Mouse (Mus musculus) common myeloid progenitor, adult 5-6 weeks (primary cell): Measurements from ENCODE around the gene Add1. TPM values are rescaled to one million over a fixed set of nuclear protein-coding genes. Genes with fewer than 3 reads are reported as not detected.

ENCODE experiments used
- ATAC-seq: replicated peaks from 2 replicates; pipeline ENCODE4 v1.8.0; 2016; ENCODE audit warnings: low read depth, mild to moderate bottlenecking, moderate TSS enrichment, inconsistent platforms; ENCODE audit not compliant: poor library complexity, severe bottlenecking
- total RNA-seq: library from RNA; stranded (forward); fragments of 200-1000, 187-1606 nt; gene quantifications from 2 replicates; pipeline ENCODE4 v1.2.3, GENCODE M21; 2017

Add1 gene
- total RNA-seq: 114 and 141 TPM in 2 replicates

DNA sequence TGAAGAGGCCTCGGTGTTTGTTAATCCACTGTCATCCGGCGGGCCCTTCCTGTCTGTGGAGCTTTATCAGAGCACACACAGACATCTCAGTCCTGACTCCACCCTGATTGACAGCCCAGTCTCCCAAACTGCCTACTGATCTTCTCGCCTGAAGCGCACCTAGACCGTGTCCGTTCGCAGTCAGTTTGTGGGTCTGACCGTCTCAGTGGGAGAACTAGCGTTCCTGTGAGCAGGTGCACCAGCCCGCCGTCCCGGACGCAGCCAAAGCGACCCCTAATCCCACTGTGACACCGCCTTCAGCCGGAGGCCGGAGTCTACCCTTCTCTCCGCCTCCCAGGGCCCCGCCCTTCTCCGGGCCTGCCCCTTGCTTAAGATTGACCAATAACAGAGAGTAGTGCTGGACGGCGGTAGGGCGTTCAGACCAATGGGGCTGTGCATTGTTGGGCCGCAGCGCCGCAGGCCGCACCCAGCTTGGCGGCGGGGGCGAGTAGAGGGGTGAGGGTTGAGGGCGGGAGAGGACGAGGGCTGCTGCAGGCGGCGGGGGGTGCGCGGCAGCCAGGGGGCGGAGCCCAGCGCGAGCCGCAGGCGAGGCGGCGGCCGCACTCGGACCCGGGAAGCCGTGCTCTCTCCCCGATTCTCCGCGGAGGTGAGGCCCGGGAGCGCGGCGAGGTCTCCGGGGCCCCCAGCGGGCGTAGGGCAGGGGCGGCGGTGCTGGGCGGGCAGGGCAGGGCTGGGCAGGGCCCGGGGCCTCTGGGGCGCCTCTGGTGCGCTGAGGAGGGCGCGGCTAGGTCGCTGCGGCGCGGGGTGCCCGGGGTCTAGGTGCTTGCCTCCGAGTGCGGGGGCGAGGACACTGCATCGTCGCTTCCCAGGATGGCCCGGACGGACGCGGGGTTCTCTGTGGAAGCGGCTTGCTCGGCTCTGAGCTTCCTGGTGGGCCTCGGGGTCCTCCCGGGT is at the start of gene Add1:
Add1 (plus strand) TSS at position 397 of the 954 bp plus-strand sequence.
- peak; percentile 93 for ATAC-seq

DNA sequence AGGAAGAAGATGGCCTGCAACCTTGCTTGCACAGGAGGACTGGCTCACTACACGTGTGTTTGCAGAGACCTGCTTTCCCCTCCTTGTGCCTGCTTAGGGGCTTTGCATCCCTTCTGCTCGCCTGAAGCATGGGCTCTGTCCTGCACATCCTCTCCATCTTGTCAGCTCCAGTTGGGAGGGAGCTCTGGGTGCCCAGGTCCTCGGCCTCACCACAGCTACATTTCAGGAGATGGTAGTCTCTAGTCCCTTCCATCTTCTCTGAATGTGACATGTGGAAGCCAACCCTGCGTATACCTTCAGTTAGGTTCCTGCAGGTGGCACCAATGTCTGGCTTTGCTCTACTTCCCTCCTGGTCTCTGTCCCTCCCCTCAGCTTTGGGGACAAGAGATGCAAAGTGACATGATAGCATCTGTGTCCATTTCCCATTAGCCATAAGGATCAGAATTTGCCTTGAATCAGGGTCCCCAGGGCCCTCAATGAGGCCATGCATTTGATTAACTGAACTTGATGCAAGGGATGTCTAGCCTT is 49.4 kb upstream of the Add1 start:
- no peak for ATAC-seq

DNA sequence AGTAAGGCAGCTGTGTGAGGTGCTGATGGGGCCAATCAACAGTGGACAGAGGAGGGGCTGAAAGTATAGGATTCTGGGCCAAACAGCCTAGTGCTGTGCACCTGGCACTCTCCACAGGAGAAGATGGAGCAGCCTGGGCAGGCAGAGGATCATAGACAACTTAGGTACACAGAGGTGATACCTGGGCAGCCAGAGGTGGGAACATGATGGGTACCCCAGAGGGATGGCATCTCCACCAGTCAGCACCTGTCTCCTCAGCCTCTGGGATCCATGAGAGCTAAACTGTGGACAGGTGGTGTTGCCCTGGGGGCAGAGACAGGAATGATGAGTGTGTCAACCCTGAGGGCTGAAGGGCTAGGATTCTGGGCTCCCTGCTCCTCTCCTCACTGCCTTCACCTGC is 49.0 kb upstream of the Add1 start:
- no peak for ATAC-seq

DNA sequence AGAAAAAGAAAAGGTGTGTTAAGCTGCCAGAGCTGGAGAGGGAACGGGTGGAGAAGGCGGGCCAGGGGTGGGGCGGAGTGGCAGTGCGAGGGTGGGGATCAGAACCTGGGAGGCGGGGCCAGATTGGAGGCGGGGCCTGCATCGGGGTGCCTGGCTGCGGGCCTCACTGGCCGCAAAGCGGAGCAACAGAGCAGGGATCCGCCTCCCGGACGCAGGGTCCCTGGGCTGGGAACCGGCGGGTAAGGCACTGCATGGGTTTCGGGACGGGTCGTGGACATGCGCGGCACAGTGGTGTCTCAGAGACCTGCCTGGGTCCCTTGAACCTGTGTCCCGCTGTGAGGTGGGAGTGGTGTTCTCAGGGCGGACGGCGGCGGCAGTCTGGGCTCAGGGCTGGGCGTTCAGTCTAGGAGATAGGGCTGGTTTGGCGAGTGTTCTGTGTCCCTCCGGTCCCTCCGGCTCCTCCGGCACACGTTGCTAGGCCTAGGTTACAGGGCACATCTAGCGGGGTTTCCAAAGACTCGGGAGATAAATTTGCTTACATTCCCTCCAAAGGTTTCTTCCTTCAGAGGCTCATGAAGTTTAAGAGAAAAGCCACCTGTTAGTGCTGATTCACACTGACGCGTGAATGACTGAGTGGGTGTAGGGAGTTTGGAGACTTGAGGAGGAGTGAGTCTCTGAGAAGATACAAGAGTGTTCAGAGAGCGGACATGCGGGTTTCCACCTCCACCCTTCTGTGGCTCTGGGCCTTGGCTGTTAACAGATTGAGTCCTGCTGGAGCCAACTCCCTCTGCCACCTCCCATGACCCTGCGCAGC is 47.6 kb upstream of the Add1 start, which contains the start of gene Sh3bp2:
Sh3bp2 (plus strand) TSS at position 176 of the 814 bp plus-strand sequence.
- ATAC-seq: peak; percentile 90

DNA sequence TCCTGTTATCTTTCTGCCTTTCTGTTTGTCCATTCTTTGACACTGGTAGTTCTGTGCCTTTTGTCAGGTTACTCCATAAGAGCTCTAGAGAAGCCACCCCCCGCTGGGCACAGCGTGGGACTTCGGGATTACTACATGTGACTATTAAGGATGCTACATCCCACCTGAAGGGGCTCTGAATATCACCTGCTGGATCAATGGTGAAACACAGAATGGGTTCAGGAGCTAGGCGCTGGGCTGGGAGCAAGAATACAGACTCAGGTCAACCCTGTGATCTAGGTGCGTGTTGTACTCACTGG is 47.0 kb upstream of the Add1 start:
- ATAC-seq: no peak

DNA sequence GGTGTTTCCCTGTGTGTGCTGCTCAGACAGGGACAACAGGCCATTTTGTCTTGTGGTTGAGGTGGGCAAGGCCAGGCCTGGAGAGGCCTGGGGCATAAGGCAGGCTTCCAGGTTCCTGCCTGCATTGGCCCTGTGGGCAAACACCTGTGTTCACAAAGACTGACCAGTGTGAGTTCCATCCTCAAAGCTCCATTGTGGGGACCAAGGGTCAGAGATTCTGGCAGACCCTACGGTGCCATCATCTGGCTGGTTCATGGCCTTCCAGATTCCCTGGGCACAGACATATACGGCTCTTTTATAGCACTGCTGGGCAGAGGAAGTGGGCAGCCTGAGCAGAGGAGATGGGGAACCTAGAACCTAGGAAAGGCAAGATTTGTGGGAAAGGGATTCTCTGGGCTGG is 46.1 kb upstream of the Add1 start:
- ATAC-seq: no peak

DNA sequence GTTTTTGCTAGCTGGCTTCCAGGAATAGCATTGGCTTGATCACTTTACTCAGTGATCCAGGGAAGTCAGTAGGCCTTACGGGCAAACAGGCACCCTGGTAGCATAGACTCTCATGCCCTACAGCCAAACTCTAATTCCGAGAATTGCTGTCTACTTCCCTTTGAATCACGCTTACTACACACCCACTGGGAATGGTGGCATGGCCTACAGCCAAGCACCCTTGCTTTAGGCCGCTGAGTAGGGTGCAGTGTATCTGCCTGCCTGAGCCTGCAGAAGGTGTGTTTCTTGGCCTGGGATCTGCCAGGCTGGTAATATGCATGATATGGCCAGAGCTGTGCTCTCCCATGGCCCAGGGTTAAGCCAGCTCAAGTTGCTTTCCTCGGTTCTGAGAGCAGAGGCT is 44.7 kb upstream of the Add1 start:
- ATAC-seq: no peak

DNA sequence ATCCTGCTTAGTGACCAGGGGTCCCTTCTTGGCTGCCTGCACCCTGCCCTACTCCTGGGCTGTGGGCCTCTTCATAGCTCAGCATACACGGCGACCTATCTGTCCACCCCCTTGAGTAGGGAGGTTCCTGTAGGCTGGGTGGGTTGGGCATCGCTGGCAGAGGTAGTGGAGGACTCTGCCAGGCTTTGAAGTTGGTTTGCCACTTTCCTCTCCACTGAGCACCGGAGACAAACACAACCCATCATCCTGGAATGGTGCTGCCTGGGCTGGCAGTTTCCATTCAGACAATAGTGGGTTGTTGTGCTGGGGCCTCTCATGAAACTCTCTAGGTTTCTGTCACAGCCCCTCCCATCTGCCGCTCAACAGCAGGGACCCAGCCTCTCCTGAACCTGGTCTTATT is 43.3 kb upstream of the Add1 start:
- no peak for ATAC-seq

GRCm38 (mm10) chr5:34530687-34531086 is 42.8 kb upstream of the Add1 start:
- no peak for ATAC-seq

GRCm38 (mm10) chr5:34533066-34533465 is 40.4 kb upstream of the Add1 start:
- no peak for ATAC-seq

- peak; percentile 30 for ATAC-seq
Measured at GRCm38 (mm10) chr5:34533820-34534219, 39.6 kb upstream of the Add1 start.

- 0 out of 2 replicates have a peak, but pooled peaks have one; percentile 6 for ATAC-seq
Measured at GRCm38 (mm10) chr5:34534776-34535581, 38.5 kb upstream of the Add1 start.

DNA sequence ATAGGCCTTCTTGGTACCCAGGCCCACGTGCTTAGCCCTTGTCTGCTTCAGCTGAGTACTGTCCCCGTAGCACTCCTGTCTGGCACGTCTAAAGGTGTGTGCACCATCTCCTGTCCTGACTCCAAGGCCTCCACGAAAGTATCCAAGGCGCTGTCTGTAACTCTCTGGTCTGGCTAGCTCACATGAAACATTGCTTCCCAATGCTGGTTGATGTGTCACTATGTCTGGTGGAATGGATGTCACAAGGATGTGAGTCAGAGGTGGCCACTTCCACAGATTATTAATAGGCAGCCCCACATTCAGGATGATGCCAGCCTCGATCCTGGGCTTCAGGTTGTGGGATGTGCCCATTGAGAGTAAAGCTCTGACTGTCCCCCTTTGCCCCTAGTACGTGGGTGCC is 37.6 kb upstream of the Add1 start:
- no peak for ATAC-seq

GRCm38 (mm10) chr5:34538079-34538478 is 35.4 kb upstream of the Add1 start:
- ATAC-seq: no peak

DNA sequence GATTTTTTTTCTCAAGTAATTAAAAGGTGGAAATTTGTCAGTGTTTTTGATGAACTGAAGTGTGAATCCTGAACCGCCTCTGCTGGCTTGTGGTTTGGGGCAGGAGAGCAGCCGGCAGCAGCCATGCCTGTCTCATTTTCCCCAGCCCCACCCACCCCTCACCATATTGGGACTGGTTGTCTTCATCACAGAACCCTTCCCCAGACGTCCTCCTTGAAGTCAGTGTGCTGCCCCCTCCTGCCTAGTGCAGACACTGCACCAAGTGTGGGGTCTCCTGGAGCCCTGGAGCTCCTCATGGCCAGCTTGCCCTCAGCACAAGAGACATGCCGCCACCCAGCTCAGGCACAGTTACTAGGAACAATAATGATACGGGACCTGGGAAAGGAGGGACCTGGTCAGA is 34.9 kb upstream of the Add1 start:
- peak; percentile 37 for ATAC-seq

GRCm38 (mm10) chr5:34539121-34539520 is 34.3 kb upstream of the Add1 start:
- ATAC-seq: no peak

- ATAC-seq: no peak
Measured at GRCm38 (mm10) chr5:34542166-34542565, 31.3 kb upstream of the Add1 start.

DNA sequence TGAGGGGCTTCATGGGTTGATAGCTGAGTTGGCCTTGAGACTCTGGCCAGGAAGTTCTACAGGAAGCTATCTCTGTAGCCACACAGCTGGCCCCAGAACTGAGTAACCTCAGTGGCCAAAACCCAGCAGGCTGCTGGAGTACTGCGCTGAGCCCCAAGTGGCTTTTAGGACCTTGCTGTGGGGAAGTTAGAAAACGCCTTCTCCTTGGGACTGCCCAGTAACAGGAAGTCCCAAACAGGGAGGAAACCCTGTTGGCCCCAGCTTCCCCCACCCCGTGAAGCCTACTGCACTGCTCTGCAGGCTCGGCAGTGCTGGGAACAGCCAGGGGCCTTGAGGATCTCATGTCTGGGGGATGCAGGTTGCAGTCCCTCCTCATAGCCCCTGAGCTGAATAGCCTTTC is 30.4 kb upstream of the Add1 start:
- peak; percentile 75 for ATAC-seq

GRCm38 (mm10) chr5:34547410-34547809 is 26.1 kb upstream of the Add1 start:
- peak; percentile 40; the same call in 1 of the 2 replicates for ATAC-seq

DNA sequence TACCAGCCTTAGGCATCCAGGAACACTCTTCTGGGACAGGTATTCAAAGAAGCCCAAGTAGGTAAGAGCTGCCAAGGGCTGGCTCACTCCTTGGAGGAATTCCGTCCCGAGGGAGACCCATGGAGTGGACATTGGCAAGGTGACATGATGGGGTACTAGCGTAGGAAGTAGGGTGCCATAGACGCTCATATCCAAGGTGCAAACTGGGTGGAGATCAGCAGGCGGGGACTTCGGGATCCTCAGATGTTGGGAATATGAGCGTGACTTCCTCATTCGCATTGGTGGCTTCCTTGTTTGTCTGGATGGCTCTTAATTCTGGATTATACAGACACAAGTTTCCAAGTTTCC is 24.4 kb upstream of the Add1 start:
- no peak; the same call in 1 of the 2 replicates for ATAC-seq
